8 mouse cellular contexts compared by ENCODE assay signal in the genomic region with DNA sequence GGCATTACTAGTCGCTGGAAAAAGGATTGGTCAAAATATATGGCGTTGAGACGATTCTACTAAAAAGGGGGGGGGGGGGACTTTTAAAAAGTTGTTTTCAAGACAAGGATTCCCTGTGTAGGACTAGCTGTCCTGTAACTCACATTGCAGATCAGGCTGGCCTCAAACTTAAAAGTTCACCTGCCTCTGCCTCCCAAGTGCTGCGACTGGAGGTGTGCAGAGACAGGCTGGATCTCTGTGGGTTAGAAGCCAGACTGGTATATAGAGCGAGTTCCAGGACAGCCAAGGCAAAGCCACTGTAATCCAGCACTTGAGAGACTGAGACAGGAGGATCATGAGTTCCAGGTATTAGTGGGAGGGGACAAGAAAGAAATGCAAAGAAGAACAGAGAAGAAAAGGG. TPM values are rescaled to one million over a fixed set of nuclear protein-coding genes. Genes with fewer than 3 reads are reported as not detected.
DNase-seq lines count a peak whose midpoint lies in the region; ATAC-seq and TF ChIP-seq lines count a peak whose summit lies in the region.

No protein-coding gene starts in this region.

- H3K4me1 ChIP-seq in MEL (ENCODE audit: control insufficient read depth in 1 of 2, insufficient read depth in 2 of 2, low read length in 2 of 2): peaks cover 4 to 5% of the 10 kb centered on the region in 2 experiments; a peak in 3 of 4 replicates
- peaks cover 13% of the 10 kb centered on the region for H3K4me1 ChIP-seq in heart, postnatal 0 days (ENCODE audit: control insufficient read depth, insufficient read depth)
- peaks cover 10% of the 10 kb centered on the region for H3K4me1 ChIP-seq in midbrain, embryonic 11.5 days (ENCODE audit: control insufficient read depth, insufficient read depth, low read length)

- H3K79me2 ChIP-seq in MEL (ENCODE audit: control insufficient read depth, insufficient read depth, low read length, poor library complexity): peaks cover 41% of the 10 kb centered on the region

- peak overlapping the region; percentile 54 to 92 for H3K4me3 ChIP-seq in MEL (ENCODE audit: control insufficient read depth in 1 of 2, insufficient read depth in 1 of 2, low read depth in 2 of 2, low read length in 2 of 2)
- H3K4me3 ChIP-seq in heart, postnatal 0 days (ENCODE audit: low read depth, low read length): peak overlapping the region; percentile 97
- H3K4me3 ChIP-seq in midbrain, embryonic 11.5 days (ENCODE audit: low read depth, low read length): peak overlapping the region; percentile 87

- H3K4me2 ChIP-seq in heart, postnatal 0 days (ENCODE audit: low read depth, low read length): peak overlapping the region; percentile 56
- peak overlapping the region; percentile 53 for H3K4me2 ChIP-seq in midbrain, embryonic 11.5 days

- no peak for TF ChIP-seq EP300 in MEL (IDR thresholded peaks at IDR 0.05; ENCODE audit: low read depth in 1 of 2, low read length in 2 of 2)
- TF ChIP-seq EP300 in heart, postnatal 0 days (IDR thresholded peaks at IDR 0.05; ENCODE audit: low read depth): no peak

- H3K9ac ChIP-seq in MEL (ENCODE audit: control insufficient read depth, low read depth, low read length, poor library complexity, severe bottlenecking): no peak overlapping the region
- no peak overlapping the region for H3K9ac ChIP-seq in heart, postnatal 0 days (replicated peaks; ENCODE audit: low read depth, low read length)
- peak overlapping the region; percentile 67 for H3K9ac ChIP-seq in midbrain, embryonic 11.5 days (ENCODE audit: low read length)

- no peak for TF ChIP-seq POLR2A in MEL (IDR thresholded peaks at IDR 0.05; ENCODE audit: control insufficient read depth in 1 of 2, insufficient read depth in 1 of 2, low read depth in 1 of 2, low read length in 2 of 2, poor library complexity in 1 of 2)

- no peak overlapping the region for H3K27ac ChIP-seq in MEL (ENCODE audit: control insufficient read depth, low read depth, low read length)
- H3K27ac ChIP-seq in heart, postnatal 0 days (ENCODE audit: low read depth): no peak overlapping the region
- peak overlapping the region; percentile 25; the same call in 1 of the 2 replicates for H3K27ac ChIP-seq in midbrain, embryonic 11.5 days (ENCODE audit: low read depth, low read length)

- peaks cover 2 to 14% of the 10 kb centered on the region in 2 experiments; a peak in 3 of 4 replicates for H3K36me3 ChIP-seq in MEL (ENCODE audit: control insufficient read depth in 1 of 2, insufficient read depth in 2 of 2, low read length in 2 of 2)
- no peaks in the 10 kb centered on the region for H3K36me3 ChIP-seq in heart, postnatal 0 days (replicated peaks; ENCODE audit: control insufficient read depth, insufficient read depth, low read length)
- no peaks in the 10 kb centered on the region for H3K36me3 ChIP-seq in midbrain, embryonic 11.5 days (ENCODE audit: control insufficient read depth, insufficient read depth, low read length)

- no peak for TF ChIP-seq CTCF in MEL (IDR thresholded peaks at IDR 0.05 in 2 of 3, conservative IDR thresholded peaks at IDR 0.05 in 1 of 3; ENCODE audit: control insufficient read depth in 1 of 3, insufficient read depth in 1 of 3, low read depth in 2 of 3, low read length in 3 of 3, poor library complexity in 1 of 3, severe bottlenecking in 1 of 3)
- TF ChIP-seq CTCF in heart, postnatal 0 days (IDR thresholded peaks at IDR 0.05; ENCODE audit: low read depth): no peak

- peaks cover 0 to 4% of the 10 kb centered on the region in 2 experiments for H3K27me3 ChIP-seq in MEL (ENCODE audit: control insufficient read depth in 1 of 2, insufficient read depth in 2 of 2, low read length in 2 of 2)
- no peaks in the 10 kb centered on the region for H3K27me3 ChIP-seq in heart, postnatal 0 days (ENCODE audit: control insufficient read depth, insufficient read depth, low read length)
- H3K27me3 ChIP-seq in midbrain, embryonic 11.5 days (ENCODE audit: control insufficient read depth, insufficient read depth, low read length): 0 out of 2 replicates have a peak, but pooled peaks cover 4% of the 10 kb centered on the region

- no peaks in the 10 kb centered on the region for H3K9me3 ChIP-seq in MEL (replicated peaks; ENCODE audit: insufficient read depth, low read length)
- no peaks in the 10 kb centered on the region for H3K9me3 ChIP-seq in heart, postnatal 0 days (replicated peaks; ENCODE audit: control insufficient read depth, low read length)
- no peaks in the 10 kb centered on the region for H3K9me3 ChIP-seq in midbrain, embryonic 11.5 days (ENCODE audit: control insufficient read depth, low read length)

- DNase-seq in heart, adult 11 months: peak; percentile 87
- no peak for DNase-seq in heart, postnatal 4 days
- DNase-seq in MEL (ENCODE audit: low read depth, low spot score) (no peak), adipocyte (ENCODE audit: low spot score) (no peak)
- DNase-seq in heart, postnatal 0 days (ENCODE audit: low spot score): no peak
- no peak for DNase-seq in midbrain, embryonic 11.5 days (ENCODE audit: low spot score, missing footprints)
- DNase-seq in ovary, postnatal 14 days (ENCODE audit: low spot score): no peak

- ATAC-seq in heart, postnatal 0 days (ENCODE audit: insufficient read depth, low read depth): no peak
- ATAC-seq in midbrain, embryonic 11.5 days (ENCODE audit: low FRiP score): peak; percentile 43
- no peak for ATAC-seq in frontal cortex, adult (ENCODE audit: low TSS enrichment)

- 25% methylated on average over 5 of the region's 5 CpGs for WGBS in heart, postnatal 0 days
- WGBS in midbrain, embryonic 11.5 days: 22% methylated on average over 5 of the region's 5 CpGs

- no peak for TF ChIP-seq RAD21 in MEL (IDR thresholded peaks at IDR 0.05; ENCODE audit: low read depth, low read length)

TF ChIP-seq in MEL, 35 proteins besides CTCF, POLR2A, EP300 and RAD21:
- TF ChIP-seq SIN3A (IDR thresholded peaks at IDR 0.05; ENCODE audit: low read length): no peak
- TF ChIP-seq POLR2AphosphoS5 (IDR thresholded peaks at IDR 0.05; ENCODE audit: borderline replicate concordance, low read depth, low read length): no peak
- TF ChIP-seq BHLHE40 (IDR thresholded peaks at IDR 0.05; ENCODE audit: borderline replicate concordance, low read depth, low read length): no peak
- no peak for TF ChIP-seq JUND (IDR thresholded peaks at IDR 0.05; ENCODE audit: low read depth, low read length)
- no peak for TF ChIP-seq RCOR1 (IDR thresholded peaks at IDR 0.05; ENCODE audit: low read depth, low read length)
- TF ChIP-seq MAFK (IDR thresholded peaks at IDR 0.05; ENCODE audit: borderline replicate concordance, low read depth, low read length): no peak
- TF ChIP-seq ELF1 (IDR thresholded peaks at IDR 0.05; ENCODE audit: low read depth, low read length): no peak
- no peak for TF ChIP-seq CHD1 (IDR thresholded peaks at IDR 0.05; ENCODE audit: low read depth, low read length)
- no peak for TF ChIP-seq E2F4 (IDR thresholded peaks at IDR 0.05; ENCODE audit: borderline replicate concordance, low read depth, low read length)
- TF ChIP-seq HCFC1 (IDR thresholded peaks at IDR 0.05; ENCODE audit: low read depth, low read length): no peak
- no peak for TF ChIP-seq ZMIZ1 (IDR thresholded peaks at IDR 0.05; ENCODE audit: low read depth, low read length)
- TF ChIP-seq GABPA (IDR thresholded peaks at IDR 0.05; ENCODE audit: low read depth, low read length): no peak
- TF ChIP-seq MAZ (IDR thresholded peaks at IDR 0.05; ENCODE audit: low read depth, low read length): no peak
- TF ChIP-seq TCF12 (IDR thresholded peaks at IDR 0.05; ENCODE audit: low read depth, low read length): no peak
- TF ChIP-seq MXI1 (IDR thresholded peaks at IDR 0.05; ENCODE audit: low read depth, low read length): no peak
- no peak for TF ChIP-seq GATA1 (IDR thresholded peaks at IDR 0.05; ENCODE audit: low read depth, low read length)
- no peak for TF ChIP-seq NELFE (IDR thresholded peaks at IDR 0.05; ENCODE audit: low read depth, low read length)
- TF ChIP-seq MYB (IDR thresholded peaks at IDR 0.05; ENCODE audit: low read depth, low read length): no peak

RNA-seq across cellular contexts. Expression of a gene that starts 0.6 kb away (rescaled TPM):
- total RNA-seq in heart, postnatal 4 days (2021): 10 to 100 TPM; 22.0 to 23.1 TPM
- total RNA-seq in MEL (2012; rRNA removed): 17.3 and 21.0 TPM in 2 replicates
- polyA plus RNA-seq in MEL (2012; ENCODE audit: insufficient read depth in 1 of 2, insufficient read length in 2 of 2, low read depth in 1 of 2, low replicate concordance in 2 of 2, missing spikeins in 1 of 2): 10 to 100 TPM; 14.1 to 54.0 TPM
- total RNA-seq in heart, postnatal 0 days (2014; rRNA removed; ENCODE audit: low replicate concordance): 20.9 and 22.3 TPM in 2 replicates
- 9.0 and 10.2 TPM in 2 replicates for polyA plus RNA-seq in heart, postnatal 0 days (2015; fragmentation: Nextera tagmentation; extraction: Ambion mirVana)
- 23.4 and 24.3 TPM in 2 replicates for polyA plus RNA-seq in midbrain, embryonic 11.5 days (2014; fragmentation: Nextera tagmentation; extraction: Ambion mirVana)
